Mouse (Mus musculus): ENCODE results near the gene Dctn2. TPM values are rescaled to one million over a fixed set of nuclear protein-coding genes. Genes with fewer than 3 reads are reported as not detected.

Dctn2 gene
- total and polyA plus RNA-seq, 3 experiments, result 135 to 161 (median 139) TPM

GRCm38 (mm10) chr10:127236541-127236940 lies 29.6 kb upstream of the Dctn2 start:
- Histone ChIP-seq H3K4me1 (ENCODE audit: insufficient read depth, low read depth, low read length) (peaks cover 14% of the 10 kb centered on the region), H3K9me3 (replicated peaks) (peaks cover 6% of the 10 kb centered on the region), H3K27me3 (ENCODE audit: insufficient read depth, low read length) (peaks cover 62% of the 10 kb centered on the region), H3K36me3 (replicated peaks) (no peaks in the 10 kb centered on the region), H3K4me3 (ENCODE audit: low read depth, low read length) (no peak overlapping the region)
- no peak for DNase-seq (ENCODE audit: low spot score)
- TF ChIP-seq TAL1 (conservative IDR thresholded peaks at IDR 0.05; ENCODE audit: low read depth, low read length) (no peak), GATA1 (IDR thresholded peaks at IDR 0.05; ENCODE audit: borderline replicate concordance, low read length) (no peak), GATA2 (IDR thresholded peaks at IDR 0.05; ENCODE audit: borderline replicate concordance, low read depth, low read length) (no peak), CTCF (IDR thresholded peaks at IDR 0.05; ENCODE audit: low read depth, low read length) (no peak), POLR2AphosphoS5 (IDR thresholded peaks at IDR 0.05; ENCODE audit: insufficient replicate concordance, low read depth, low read length) (no peak)
- ATAC-seq (ENCODE audit: extremely low read depth, insufficient number of reproducible peaks, low FRiP score, poor library complexity, severe bottlenecking), result no peak

- Histone ChIP-seq H3K4me3 (ENCODE audit: low read depth, low read length) (no peak overlapping the region), H3K36me3 (replicated peaks) (no peaks in the 10 kb centered on the region), H3K4me1 (ENCODE audit: insufficient read depth, low read depth, low read length) (peaks cover 7% of the 10 kb centered on the region), H3K27me3 (ENCODE audit: insufficient read depth, low read length) (peaks cover 72% of the 10 kb centered on the region), H3K9me3 (replicated peaks) (peaks cover 6% of the 10 kb centered on the region)
- TF ChIP-seq GATA2 (IDR thresholded peaks at IDR 0.05; ENCODE audit: borderline replicate concordance, low read depth, low read length), result no peak
- TF ChIP-seq TAL1 (conservative IDR thresholded peaks at IDR 0.05; ENCODE audit: low read depth, low read length), result no peak
- no peak for TF ChIP-seq POLR2AphosphoS5 (IDR thresholded peaks at IDR 0.05; ENCODE audit: insufficient replicate concordance, low read depth, low read length)
- no peak for TF ChIP-seq GATA1 (IDR thresholded peaks at IDR 0.05; ENCODE audit: borderline replicate concordance, low read length)
- TF ChIP-seq CTCF (IDR thresholded peaks at IDR 0.05; ENCODE audit: low read depth, low read length), result no peak
- ATAC-seq (ENCODE audit: extremely low read depth, insufficient number of reproducible peaks, low FRiP score, poor library complexity, severe bottlenecking), result no peak
- DNase-seq (ENCODE audit: low spot score), result no peak
Observed at GRCm38 (mm10) chr10:127238241-127238824, 27.8 kb upstream of the Dctn2 start.

- ATAC-seq (ENCODE audit: extremely low read depth, insufficient number of reproducible peaks, low FRiP score, poor library complexity, severe bottlenecking) (no peak), DNase-seq (ENCODE audit: low spot score) (no peak)
- Histone ChIP-seq H3K27me3 (ENCODE audit: insufficient read depth, low read length) (peaks cover 58% of the 10 kb centered on the region), H3K4me1 (ENCODE audit: insufficient read depth, low read depth, low read length) (no peaks in the 10 kb centered on the region), H3K9me3 (replicated peaks) (no peaks in the 10 kb centered on the region), H3K4me3 (ENCODE audit: low read depth, low read length) (no peak overlapping the region), H3K36me3 (replicated peaks) (no peaks in the 10 kb centered on the region)
- TF ChIP-seq CTCF (IDR thresholded peaks at IDR 0.05; ENCODE audit: low read depth, low read length) (no peak), GATA2 (IDR thresholded peaks at IDR 0.05; ENCODE audit: borderline replicate concordance, low read depth, low read length) (no peak), POLR2AphosphoS5 (IDR thresholded peaks at IDR 0.05; ENCODE audit: insufficient replicate concordance, low read depth, low read length) (no peak), GATA1 (IDR thresholded peaks at IDR 0.05; ENCODE audit: borderline replicate concordance, low read length) (no peak), TAL1 (conservative IDR thresholded peaks at IDR 0.05; ENCODE audit: low read depth, low read length) (no peak)
Observed at GRCm38 (mm10) chr10:127250810-127251209, 15.4 kb upstream of the Dctn2 start.

- H3K4me1 ChIP-seq (ENCODE audit: insufficient read depth, low read depth, low read length), result peaks cover 3% of the 10 kb centered on the region
- no peak overlapping the region for H3K4me3 ChIP-seq (ENCODE audit: low read depth, low read length)
- ATAC-seq (ENCODE audit: extremely low read depth, insufficient number of reproducible peaks, low FRiP score, poor library complexity, severe bottlenecking) (no peak), DNase-seq (ENCODE audit: low spot score) (peak; percentile 18)
- H3K27me3 ChIP-seq (ENCODE audit: insufficient read depth, low read length), result peaks cover 64% of the 10 kb centered on the region
- TF ChIP-seq CTCF (IDR thresholded peaks at IDR 0.05; ENCODE audit: low read depth, low read length), result no peak
- no peak for TF ChIP-seq TAL1 (conservative IDR thresholded peaks at IDR 0.05; ENCODE audit: low read depth, low read length)
- H3K9me3 ChIP-seq (replicated peaks), result no peaks in the 10 kb centered on the region
- no peaks in the 10 kb centered on the region for H3K36me3 ChIP-seq (replicated peaks)
Observed at GRCm38 (mm10) chr10:127255625-127256345, 10.4 kb upstream of the Dctn2 start.

- TF ChIP-seq GATA2 (IDR thresholded peaks at IDR 0.05; ENCODE audit: borderline replicate concordance, low read depth, low read length), result no peak
- DNase-seq (ENCODE audit: low spot score) (no peak), ATAC-seq (ENCODE audit: extremely low read depth, insufficient number of reproducible peaks, low FRiP score, poor library complexity, severe bottlenecking) (no peak)
- Histone ChIP-seq H3K9me3 (replicated peaks) (no peaks in the 10 kb centered on the region), H3K36me3 (replicated peaks) (no peaks in the 10 kb centered on the region), H3K4me1 (ENCODE audit: insufficient read depth, low read depth, low read length) (peaks cover 13% of the 10 kb centered on the region), H3K4me3 (ENCODE audit: low read depth, low read length) (no peak overlapping the region), H3K27me3 (ENCODE audit: insufficient read depth, low read length) (peaks cover 71% of the 10 kb centered on the region)
Observed at GRCm38 (mm10) chr10:127257790-127258189, 8.4 kb upstream of the Dctn2 start.

GRCm38 (mm10) chr10:127258489-127258888 lies 7.7 kb upstream of the Dctn2 start:
- no peak overlapping the region for H3K4me3 ChIP-seq (ENCODE audit: low read depth, low read length)

More at GRCm38 (mm10) chr10:127258489-127258888, 7.7 kb upstream of the Dctn2 start:
- Histone ChIP-seq H3K27me3 (ENCODE audit: insufficient read depth, low read length) (peaks cover 71% of the 10 kb centered on the region), H3K4me1 (ENCODE audit: insufficient read depth, low read depth, low read length) (peaks cover 20% of the 10 kb centered on the region), H3K9me3 (replicated peaks) (no peaks in the 10 kb centered on the region), H3K36me3 (replicated peaks) (no peaks in the 10 kb centered on the region)
- TF ChIP-seq GATA2 (IDR thresholded peaks at IDR 0.05; ENCODE audit: borderline replicate concordance, low read depth, low read length) (no peak), POLR2AphosphoS5 (IDR thresholded peaks at IDR 0.05; ENCODE audit: insufficient replicate concordance, low read depth, low read length) (no peak), GATA1 (IDR thresholded peaks at IDR 0.05; ENCODE audit: borderline replicate concordance, low read length) (no peak), CTCF (IDR thresholded peaks at IDR 0.05; ENCODE audit: low read depth, low read length) (no peak), TAL1 (conservative IDR thresholded peaks at IDR 0.05; ENCODE audit: low read depth, low read length) (no peak)
- DNase-seq (ENCODE audit: low spot score), result no peak
- no peak for ATAC-seq (ENCODE audit: extremely low read depth, insufficient number of reproducible peaks, low FRiP score, poor library complexity, severe bottlenecking)

Data from G1E (cell line).